Mouse (Mus musculus) olfactory bulb, adult 2 months (tissue): Measurements from ENCODE around the gene C130050O18Rik.

Experiments
- CTCF ChIP-seq: fragments of 200-500 bp; IDR thresholded peaks from 2 replicates; pipeline ENCODE4 v1.5.1; 2012; ENCODE audit warnings: low read depth, mild to moderate bottlenecking, low read length, moderate library complexity; ENCODE audit not compliant: insufficient read depth
- POLR2A ChIP-seq: fragments of 200-500 bp; IDR thresholded peaks from 2 replicates; pipeline ENCODE4 v1.6.1; 2012; ENCODE audit warnings: mild to moderate bottlenecking, low read depth, low read length, moderate library complexity; ENCODE audit not compliant: insufficient read depth

DNA sequence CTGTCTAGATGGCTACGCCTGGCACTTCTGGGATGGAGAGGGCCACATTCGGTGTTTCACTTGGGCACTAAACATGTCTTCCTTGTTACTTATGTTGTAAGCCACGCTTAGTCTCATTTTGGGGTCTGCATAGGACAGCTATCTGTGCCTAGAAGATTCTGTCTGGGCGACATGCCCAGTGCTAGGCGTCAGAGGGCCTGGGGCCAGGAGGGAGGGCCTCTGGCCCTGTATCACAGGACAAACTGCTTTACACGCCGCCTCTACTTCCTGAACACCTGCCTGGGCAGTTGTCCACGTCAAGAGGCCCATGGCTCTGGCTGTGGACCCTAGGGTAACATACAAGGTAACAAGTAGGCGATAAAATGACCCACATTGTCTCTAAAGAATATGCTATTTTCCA lies 22.9 kb downstream of the C130050O18Rik start:
- TF ChIP-seq CTCF (no peak), POLR2A (no peak)
